Mouse (Mus musculus) 416B (cell line): Measurements from ENCODE around the gene Myf6.

Experiments
- DNase-seq: peaks from one replicate; pipeline ENCODE4 v3.0.0; 2011; ENCODE audit warnings: low read depth

Gene Myf6

GRCm38 (mm10) chr10:107494568-107494967, at the start of gene Myf6:
TSS of gene Myf6 (minus strand) at chr10:107494737.
- DNase-seq, result no peak

- DNase-seq, result no peak
Observed at GRCm38 (mm10) chr10:107543026-107543425, 48.5 kb upstream of the Myf6 start.

- no peak for DNase-seq
Observed at GRCm38 (mm10) chr10:107528758-107529157, 34.2 kb upstream of the Myf6 start.

- DNase-seq, result no peak
Observed at GRCm38 (mm10) chr10:107519216-107519615, 24.7 kb upstream of the Myf6 start.

- no peak for DNase-seq
Observed at GRCm38 (mm10) chr10:107516641-107517040, 22.1 kb upstream of the Myf6 start.

GRCm38 (mm10) chr10:107514735-107515134, 20.2 kb upstream of the Myf6 start:
- DNase-seq, result no peak

GRCm38 (mm10) chr10:107506397-107506796, 11.9 kb upstream of the Myf6 start:
- DNase-seq, result no peak

GRCm38 (mm10) chr10:107503430-107503829, 8.9 kb upstream of the Myf6 start:
- no peak for DNase-seq

GRCm38 (mm10) chr10:107502193-107502592, 7.7 kb upstream of the Myf6 start:
- no peak for DNase-seq

GRCm38 (mm10) chr10:107499656-107500055, 5.1 kb upstream of the Myf6 start:
- no peak for DNase-seq

GRCm38 (mm10) chr10:107496402-107496801, 1.9 kb upstream of the Myf6 start:
- no peak for DNase-seq

GRCm38 (mm10) chr10:107493580-107494474, 710 bp downstream of the Myf6 start:
- no peak for DNase-seq

- DNase-seq, result no peak
Observed at GRCm38 (mm10) chr10:107492867-107493579, 1.5 kb downstream of the Myf6 start.

GRCm38 (mm10) chr10:107488654-107489315, 5.8 kb downstream of the Myf6 start:
- DNase-seq, result no peak

GRCm38 (mm10) chr10:107486770-107487169, 7.8 kb downstream of the Myf6 start:
- DNase-seq, result no peak

- DNase-seq, result no peak
Observed at GRCm38 (mm10) chr10:107485870-107486269, 8.7 kb downstream of the Myf6 start, which contains the start of gene Myf5. TSS of gene Myf5 (minus strand) at chr10:107486134.

GRCm38 (mm10) chr10:107484050-107484449, 10.5 kb downstream of the Myf6 start:
- DNase-seq, result no peak

GRCm38 (mm10) chr10:107473497-107473896, 21.0 kb downstream of the Myf6 start:
- DNase-seq, result no peak

GRCm38 (mm10) chr10:107471712-107472111, 22.8 kb downstream of the Myf6 start:
- no peak for DNase-seq

- no peak for DNase-seq
Observed at GRCm38 (mm10) chr10:107467819-107468218, 26.7 kb downstream of the Myf6 start.

GRCm38 (mm10) chr10:107449496-107450330, 44.8 kb downstream of the Myf6 start:
- no peak for DNase-seq
